Mouse (Mus musculus): Measurements from ENCODE around the gene Rpl18a. TPM values are rescaled to one million over a fixed set of nuclear protein-coding genes. Genes with fewer than 3 reads are reported as not detected.

Rpl18a gene
- total RNA-seq, 2 experiments from 2014 or later: 838 to 880 TPM

- peak; percentile 99 for DNase-seq (ENCODE audit: low spot score)
- intact Hi-C loops (cut with DNase I): no loop called here
These were observed 31.7 kb downstream of the Rpl18a start for GRCm38 (mm10) chr8:70865350-70866000.

GRCm38 (mm10) chr8:70864712-70865221 lies 32.4 kb downstream of the Rpl18a start:
- intact Hi-C loops (cut with DNase I): no loop called here
- DNase-seq (ENCODE audit: low spot score): no peak

- intact Hi-C loops (cut with DNase I): no loop called here
- DNase-seq (ENCODE audit: low spot score): no peak
These were observed 33.1 kb downstream of the Rpl18a start for GRCm38 (mm10) chr8:70863956-70864711.

DNA sequence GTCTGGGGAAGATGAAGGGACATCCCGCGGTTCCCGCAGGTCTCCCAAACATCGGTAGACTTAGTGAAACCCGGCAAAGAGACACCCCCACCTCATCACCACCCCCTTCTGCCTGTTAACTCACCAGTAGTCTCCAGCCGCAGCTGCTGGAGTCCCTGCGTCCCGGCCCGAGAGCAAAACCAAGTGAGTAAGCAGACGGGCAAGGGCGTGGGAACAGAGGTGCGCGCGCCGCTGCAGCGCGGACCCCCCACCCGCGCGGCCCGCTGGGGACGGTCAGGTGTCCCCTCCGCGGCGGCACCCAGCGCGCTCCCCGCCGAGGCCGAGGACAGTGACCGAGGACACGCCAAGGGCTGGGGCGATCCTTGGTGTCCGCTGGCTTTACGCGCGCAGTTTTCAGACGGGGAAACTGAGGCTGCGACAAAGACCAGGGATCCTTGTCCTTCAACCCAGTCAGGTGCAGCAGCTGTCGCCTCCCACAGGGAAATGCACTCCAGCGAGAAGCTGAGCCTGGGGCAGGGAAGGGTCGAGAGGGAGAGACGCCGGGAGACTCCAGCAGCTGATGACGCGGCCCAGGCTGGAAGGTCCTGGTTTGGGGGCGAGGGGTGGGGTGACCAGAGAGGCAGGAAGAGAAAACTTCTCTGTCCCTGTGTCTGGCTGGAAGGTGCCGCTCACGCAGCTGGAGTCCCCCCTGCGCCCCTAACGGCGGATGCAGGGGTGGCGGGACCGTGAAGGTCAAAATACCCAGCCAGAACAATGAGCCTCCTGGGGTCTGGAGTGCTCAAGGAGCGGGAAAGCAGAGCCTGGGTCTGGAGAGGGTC lies 34.2 kb downstream of the Rpl18a start, which contains the start of gene Kcnn1:
TSS of gene Kcnn1 (minus strand) at position 435 of the 818 bp plus-strand sequence.
- no peak for DNase-seq (ENCODE audit: low spot score)
- intact Hi-C loops (cut with DNase I): no loop called here

- intact Hi-C loops (cut with DNase I): no loop called here
- DNase-seq (ENCODE audit: low spot score): no peak
These were observed 39.7 kb downstream of the Rpl18a start for GRCm38 (mm10) chr8:70857516-70857915.

DNA sequence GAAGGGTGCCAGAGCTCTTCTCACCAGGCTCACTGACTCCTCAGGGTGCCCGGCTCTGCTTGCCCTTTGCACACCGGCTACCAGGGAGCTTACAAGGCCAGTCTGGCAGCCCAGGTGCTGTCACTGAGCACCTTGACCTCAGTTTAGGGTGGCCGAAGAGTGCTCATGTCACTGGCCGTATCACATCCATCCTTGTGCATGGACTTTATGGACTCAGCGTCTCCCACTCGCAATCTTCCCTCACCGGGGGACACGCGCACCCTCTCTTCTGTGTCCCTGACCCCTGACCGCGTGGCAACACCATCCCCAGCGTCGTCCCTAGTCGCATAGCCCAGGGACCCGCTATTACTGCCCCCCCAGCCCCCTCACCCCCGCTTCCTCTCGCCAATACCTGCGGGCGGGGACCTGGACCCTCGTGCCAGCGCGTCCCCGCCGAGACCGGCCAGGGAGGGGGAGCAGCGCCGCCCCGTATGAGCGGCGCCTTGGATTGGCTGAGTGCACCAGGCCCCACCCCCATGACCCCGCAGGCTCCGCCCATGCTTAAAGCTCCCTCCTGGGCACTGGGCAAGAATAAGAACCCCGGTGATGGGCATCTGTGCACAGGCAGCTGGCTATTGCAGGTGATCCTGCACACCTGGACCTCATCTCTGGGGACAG lies 40.5 kb downstream of the Rpl18a start:
- DNase-seq (ENCODE audit: low spot score): no peak
- intact Hi-C loops (cut with DNase I): no loop called here

DNA sequence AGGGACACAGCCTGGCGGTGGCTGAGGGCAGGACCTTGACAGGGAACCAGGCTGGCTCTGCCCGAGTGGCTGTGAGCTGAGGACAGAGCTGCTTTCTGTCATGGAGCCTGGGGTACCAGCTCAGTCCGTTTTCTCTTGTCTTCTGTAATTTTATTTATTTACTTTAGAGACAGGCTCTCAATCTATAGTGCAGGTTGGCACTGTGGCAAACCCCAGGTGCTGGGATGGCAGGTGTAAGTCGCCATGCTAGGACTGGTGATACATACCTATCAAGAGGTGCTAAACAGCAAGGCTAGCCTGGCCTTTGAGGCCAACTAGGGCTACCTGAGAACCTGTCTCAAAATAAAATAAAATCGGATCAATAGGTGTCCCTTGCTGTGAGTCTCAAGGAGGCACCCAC lies 41.2 kb downstream of the Rpl18a start:
- intact Hi-C loops (cut with DNase I): no loop called here

DNA sequence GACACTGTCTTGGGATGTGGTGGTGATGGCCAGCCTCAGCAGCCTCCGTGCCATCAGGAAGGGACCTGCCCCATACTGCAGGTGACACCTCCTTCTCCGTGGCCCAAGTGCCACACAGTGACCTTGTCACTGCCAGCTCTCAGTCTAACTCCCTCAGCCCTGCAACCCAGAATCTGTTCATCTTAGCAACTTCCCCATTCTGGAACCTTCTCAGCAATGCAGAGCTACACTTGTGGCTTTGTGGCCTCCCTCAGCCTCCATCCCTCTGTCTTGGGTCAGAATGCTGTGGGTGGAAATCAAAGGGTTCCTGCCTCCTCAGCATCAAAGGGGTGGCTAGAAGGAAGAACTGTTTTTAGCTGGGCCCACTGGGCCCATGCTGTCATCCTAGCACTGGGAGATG lies 43.3 kb downstream of the Rpl18a start:
- DNase-seq (ENCODE audit: low spot score): no peak
- intact Hi-C loops (cut with DNase I): no loop called here

More for the DNA sequence above, 41.2 kb downstream of the Rpl18a start:
- DNase-seq (ENCODE audit: low spot score): no peak

GRCm38 (mm10) chr8:70852595-70853231 lies 44.5 kb downstream of the Rpl18a start:
- intact Hi-C loops (cut with DNase I): no loop called here
- no peak for DNase-seq (ENCODE audit: low spot score)

GRCm38 (mm10) chr8:70851837-70852236 lies 45.4 kb downstream of the Rpl18a start:
- intact Hi-C loops (cut with DNase I): no loop called here
- DNase-seq (ENCODE audit: low spot score): no peak

- intact Hi-C loops (cut with DNase I): no loop called here
- no peak for DNase-seq (ENCODE audit: low spot score)
These were observed 46.3 kb downstream of the Rpl18a start for GRCm38 (mm10) chr8:70850947-70851346.

DNA sequence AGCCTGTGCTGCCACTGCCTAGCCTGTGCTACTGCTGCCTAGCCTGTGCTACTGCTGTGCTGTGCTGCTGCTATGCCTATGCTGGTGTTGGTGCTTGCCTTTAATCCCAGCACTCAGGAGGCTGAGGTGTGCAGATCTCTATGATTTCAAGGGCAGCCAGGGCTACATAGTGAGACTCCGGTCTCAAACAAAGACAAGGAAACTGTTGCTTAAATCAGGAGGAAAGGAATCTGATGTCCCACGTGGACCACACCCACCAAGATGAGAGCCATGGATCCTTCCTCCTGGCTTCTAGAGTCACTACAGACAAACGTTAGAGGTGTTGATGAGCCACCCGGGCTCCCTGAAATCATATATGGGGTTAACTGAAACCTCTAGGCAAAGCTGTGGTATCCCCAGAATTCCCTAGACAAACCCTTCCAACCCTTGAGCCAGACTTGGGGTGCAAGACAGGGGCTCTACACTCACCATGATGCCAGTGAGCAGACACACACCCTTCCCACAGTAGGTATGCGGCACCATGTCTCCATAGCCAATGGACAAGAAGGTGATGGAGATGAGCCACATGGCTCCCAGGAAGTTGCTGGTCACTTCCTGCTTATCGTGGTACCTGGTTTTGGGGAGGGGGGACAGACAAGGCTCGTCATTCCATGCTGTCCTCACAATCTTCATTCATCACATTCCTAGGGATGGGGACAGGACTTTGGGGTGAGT lies 46.9 kb downstream of the Rpl18a start:
- intact Hi-C loops (cut with DNase I): no loop called here
- no peak for DNase-seq (ENCODE audit: low spot score)

DNA sequence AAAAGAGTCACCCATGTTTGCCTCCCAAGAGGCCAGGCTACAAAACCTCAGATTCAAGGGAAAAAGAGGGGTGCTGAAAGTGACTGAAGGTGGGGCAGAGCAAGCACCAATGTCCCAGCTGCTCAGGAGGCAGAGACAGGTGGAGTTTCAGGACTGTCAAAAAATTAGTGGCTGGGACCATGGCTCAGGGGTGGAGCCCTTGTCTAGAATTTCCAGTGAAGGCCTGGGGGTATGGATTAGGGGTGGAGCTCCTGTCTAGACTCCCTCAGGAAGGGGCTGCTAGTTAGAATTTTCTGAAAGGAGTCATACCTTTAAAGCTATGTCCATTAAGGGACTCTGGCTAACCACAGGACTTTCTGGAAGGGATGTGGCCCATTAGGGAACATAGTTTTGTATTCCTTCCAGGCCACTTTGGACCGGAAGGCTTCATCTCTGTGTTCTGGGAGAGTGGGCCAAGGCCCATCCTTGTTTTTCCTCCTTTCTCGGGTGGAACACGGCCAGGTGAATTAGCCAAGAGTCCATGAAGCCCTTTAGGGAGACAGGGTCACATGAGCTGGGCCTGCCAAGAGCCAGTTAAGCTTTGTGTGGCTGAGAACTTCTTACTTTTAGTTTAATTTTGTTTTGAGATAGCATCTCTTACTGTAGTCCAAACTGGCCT lies 47.8 kb downstream of the Rpl18a start:
- intact Hi-C loops (cut with DNase I): no loop called here
- peak; percentile 49 for DNase-seq (ENCODE audit: low spot score)

DNA sequence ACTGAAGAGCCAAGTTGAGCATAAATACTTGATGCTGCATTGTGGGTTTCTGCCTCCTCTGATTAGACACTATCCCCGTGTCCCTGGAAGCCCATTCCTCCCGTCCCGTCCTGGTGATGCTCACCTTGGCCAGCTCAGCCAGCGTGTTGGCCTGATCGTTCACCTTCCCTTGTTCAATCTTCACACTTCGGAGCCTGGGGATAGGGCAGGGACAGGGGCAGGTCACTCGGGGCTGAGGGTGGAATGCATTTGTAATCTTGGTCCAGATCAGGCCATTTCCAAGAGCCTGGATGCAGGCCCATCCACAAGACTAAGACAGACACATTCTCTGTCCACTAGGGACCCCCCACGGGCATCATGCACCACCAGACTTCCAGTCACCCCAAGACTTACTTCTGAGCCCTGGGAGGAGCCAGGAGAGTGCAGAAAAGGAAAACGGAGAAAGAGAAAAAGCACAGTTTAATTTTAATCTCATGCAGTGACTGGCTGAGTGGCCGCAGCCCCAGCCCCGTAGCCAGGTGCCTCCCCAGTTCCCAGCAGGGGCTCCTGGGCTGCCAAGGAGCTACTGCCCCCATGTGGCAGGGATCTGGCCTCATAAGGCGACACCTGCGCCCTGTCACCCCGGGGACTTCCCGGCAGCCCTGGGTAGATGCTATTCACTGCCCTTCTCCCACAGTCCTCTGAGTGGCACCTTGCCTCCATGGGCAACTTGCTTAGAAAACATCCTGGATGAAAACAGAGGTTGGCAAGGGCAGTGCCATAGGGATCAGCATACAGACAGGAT lies 50.6 kb downstream of the Rpl18a start:
- DNase-seq (ENCODE audit: low spot score): no peak
- intact Hi-C loops (cut with DNase I): no loop called here

DNA sequence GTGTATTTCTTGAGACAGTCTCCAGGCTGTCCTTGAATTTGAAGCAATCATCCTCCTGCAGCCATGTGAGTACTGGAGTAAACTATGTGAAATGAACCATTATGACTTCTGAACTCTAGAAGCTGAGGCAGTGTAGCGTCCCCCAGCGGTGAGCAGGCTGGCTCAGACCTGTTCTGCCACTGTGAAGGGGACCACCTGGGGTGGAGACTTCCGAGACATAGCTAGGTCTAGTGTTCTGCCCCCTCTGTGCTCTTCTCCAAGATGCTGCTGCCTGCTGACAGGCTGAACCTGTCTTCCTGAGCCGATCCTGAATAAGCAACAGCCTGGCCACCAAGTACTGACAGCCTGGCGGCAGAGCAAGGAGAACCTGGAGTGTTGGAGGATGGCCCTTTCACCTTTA lies 52.1 kb downstream of the Rpl18a start:
- DNase-seq (ENCODE audit: low spot score): no peak
- intact Hi-C loops (cut with DNase I): loop anchor here (2.0 kb wide), 1 partner anchor 50 kb away; no protein-coding TSS in a partner anchor

Measured in heart, postnatal 25 days (tissue).